Mouse (Mus musculus): ENCODE measurements around the gene Bms1. TPM values are rescaled to one million over a fixed set of nuclear protein-coding genes. Genes with fewer than 3 reads are reported as not detected.

Bms1 gene
- total RNA-seq (2021): 10 to 100 TPM; 25.5 to 29.3 TPM

- DNase-seq: peak; percentile 94 to 96
Observed at GRCm38 (mm10) chr6:118419050-118419920, at the start of gene Bms1. Gene Bms1, minus strand, starts transcription at chr6:118419474.

- DNase-seq: no peak
Observed at GRCm38 (mm10) chr6:118462069-118462705, 42.9 kb upstream of the Bms1 start.

- no peak for DNase-seq
Observed at GRCm38 (mm10) chr6:118457726-118458125, 38.5 kb upstream of the Bms1 start.

DNA sequence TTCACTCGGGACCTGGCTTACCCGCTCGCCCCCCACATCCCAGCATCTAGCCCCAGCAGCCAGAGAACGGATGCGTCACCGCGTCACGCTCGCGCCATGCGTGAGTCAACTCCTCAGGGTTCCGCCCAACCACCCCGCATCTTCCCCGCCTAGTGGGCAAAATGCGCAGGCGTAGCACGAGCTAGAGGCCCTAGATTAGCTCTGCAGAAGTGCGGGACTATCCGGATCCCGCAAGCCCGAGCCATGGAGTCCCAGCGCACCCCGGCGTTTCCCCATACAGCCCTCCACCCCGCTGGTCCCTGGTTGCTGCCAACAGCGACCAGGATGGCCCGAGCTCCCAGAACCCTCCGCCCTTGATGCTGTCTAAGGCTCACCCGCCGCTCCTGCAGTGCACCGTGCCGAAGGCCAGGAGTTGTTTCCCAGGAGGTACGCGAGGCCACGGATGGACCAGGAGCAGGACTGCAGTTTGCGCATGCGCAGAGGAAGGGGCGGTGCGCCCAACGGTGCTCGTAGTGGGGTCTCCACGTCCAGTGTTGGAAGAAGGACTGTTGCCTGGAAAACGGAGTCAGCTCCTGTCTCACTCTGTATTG lies 35.9 kb upstream of the Bms1 start, which contains the start of gene Zfp248:
Gene Zfp248, minus strand, starts transcription at position 487 of the 590 bp plus-strand sequence.
- peak; percentile 89 to 92 for DNase-seq

GRCm38 (mm10) chr6:118454452-118454851 lies 35.2 kb upstream of the Bms1 start:
- DNase-seq: peak; percentile 10

DNA sequence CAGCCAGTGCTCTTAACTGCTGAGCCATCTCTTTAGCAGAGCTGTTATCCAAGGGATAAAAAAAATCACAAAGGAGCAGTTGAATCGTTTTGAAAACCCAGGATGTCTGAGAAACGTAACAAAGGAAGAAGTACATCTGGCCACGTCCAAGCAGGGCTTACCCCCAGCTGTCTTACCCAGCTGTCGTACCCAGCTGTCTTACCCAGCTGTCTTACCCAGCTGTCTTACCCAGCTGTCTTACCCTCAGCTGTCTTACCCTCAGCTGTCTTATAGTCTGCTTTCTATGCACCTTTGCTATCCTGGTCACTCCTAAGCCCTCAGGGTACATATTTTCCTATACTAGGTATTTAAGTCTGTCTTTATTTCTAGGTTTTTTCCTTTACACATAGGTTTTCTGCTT lies 12.2 kb upstream of the Bms1 start:
- no peak for DNase-seq

- no peak for DNase-seq
Observed at GRCm38 (mm10) chr6:118426666-118427065, 7.4 kb upstream of the Bms1 start.

DNA sequence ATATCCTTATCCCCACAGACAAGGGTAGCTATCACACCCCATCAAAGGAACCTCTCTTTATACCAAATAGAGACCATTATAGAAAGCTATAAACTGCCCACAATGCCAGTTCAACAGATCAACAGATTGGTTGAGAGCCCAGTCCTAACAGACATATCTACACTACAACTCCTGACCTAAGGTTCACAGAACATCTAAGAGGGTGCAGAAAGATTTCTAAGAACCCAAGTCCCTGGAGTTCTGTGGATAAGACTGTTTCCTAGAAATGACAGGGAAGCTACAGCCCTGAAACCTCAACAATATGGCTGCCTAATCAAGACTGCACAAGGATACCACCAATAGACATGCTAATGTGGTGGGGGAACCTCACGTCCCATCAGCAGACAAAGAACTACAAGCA lies 8.8 kb downstream of the Bms1 start:
- no peak for DNase-seq

DNA sequence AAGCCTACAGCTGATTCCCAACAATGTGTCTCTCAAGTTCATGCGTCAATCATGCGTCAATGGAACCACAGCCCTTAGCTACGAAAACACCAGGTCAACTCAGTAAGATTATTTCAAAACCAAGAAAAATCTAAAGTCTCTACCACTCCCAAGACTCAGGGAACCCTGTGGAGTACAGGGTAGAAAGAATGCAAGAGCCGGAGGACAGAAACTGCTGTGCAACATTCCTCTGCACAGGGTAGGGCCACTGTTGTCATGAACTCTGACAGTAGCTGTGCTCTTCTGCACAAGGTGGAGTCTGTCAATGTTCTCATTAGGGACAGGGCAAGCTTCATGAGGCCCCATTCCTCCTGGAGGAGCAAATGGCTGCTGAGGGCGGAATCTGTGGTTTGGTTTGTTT lies 10.8 kb downstream of the Bms1 start:
- no peak for DNase-seq

DNA sequence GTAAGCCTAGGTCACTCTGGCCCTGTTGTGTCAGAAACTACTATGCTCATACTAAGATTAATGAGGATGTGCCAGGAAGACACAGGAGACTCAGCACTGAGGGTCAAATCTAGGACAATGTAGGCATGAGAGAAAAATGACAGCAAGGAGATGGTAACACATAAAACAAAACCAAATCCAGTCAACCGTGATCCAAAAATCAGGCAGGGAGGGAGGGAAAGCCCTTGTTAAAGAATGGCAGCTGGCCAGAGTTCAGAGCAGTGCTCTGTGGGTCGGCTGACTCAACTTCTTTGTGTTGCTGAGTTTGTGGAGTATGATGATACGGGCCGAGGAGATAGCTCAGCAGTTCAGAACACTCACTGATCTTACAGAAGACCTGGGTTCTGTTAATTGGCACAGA lies 12.9 kb downstream of the Bms1 start:
- no peak for DNase-seq

GRCm38 (mm10) chr6:118390746-118391145 lies 28.5 kb downstream of the Bms1 start:
- no peak for DNase-seq

DNA sequence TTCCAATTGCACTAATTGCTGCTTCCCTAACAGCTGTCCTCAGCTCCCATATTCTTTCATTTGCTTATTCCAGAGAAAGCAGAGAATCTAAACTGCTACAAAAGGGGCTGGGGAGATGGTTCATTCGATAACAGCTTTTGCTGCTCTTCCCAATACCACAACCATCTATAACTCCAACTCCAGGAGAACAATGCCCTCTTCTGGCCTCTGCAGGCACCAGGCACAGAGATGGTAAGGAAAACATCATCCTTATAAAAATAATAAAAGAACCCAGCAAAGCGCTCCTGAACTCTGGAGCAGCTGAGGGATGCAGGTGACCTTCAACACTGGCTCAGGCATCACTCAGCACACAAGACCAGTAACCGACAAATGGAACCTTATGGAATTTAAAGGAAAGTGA lies 33.3 kb downstream of the Bms1 start:
- DNase-seq: no peak

- DNase-seq: no peak
Observed at GRCm38 (mm10) chr6:118381234-118381633, 38.0 kb downstream of the Bms1 start.

DNA sequence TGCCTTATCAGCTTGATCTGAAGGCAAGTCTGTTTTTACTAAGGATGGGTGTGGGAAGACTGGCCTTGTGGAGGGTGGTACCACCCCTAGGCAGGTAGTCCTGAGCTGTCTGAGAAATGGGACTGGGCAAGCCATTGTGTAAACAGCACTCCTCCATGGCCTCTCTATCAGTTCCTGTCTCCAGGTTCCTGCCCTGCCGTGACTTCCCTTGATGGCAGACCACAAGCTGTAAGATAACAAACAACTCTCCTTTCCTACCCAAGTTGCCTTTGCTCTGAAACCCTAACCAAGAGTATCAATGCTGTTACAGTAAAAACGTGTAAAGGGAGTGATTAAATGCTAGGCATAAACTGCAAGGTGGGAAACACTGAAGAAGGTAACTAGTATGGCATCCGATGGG lies 38.6 kb downstream of the Bms1 start:
- no peak for DNase-seq

DNA sequence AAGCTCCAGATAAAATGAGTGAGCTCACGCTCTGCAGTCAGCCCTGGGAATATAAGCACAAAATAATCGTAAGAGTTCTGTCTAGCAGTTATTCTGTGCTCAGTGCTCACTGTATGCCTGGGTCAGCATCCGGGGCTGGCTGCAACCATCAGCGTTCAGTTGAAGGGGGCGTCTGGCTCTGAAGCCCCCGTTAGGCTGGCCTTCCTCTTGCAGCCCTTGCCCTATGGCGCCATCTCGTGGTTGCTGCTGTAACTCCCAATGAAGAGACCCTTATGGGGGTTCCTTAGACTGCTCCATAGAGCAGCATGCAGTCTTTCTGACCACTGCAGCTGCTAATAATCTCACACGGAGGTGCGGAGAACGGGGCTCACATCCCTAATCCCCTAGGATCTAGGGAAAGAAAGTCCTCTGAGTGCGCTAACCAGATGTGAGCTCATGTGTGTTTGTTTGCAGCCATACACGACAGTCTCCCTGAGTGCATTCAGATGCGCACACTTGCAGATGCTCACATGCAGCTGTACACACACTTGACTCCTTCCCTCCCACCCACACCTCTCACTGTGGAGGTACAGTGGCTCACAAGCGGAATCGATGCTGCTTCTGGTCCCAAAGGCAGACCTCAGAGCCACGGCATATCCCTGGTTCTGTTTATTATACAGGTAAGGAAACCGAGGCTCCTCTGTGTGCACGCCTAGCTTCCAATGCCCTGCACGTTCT lies 39.7 kb downstream of the Bms1 start:
- peak; percentile 77 to 80 for DNase-seq

- no peak for DNase-seq
Observed at GRCm38 (mm10) chr6:118377611-118378010, 41.7 kb downstream of the Bms1 start.

DNA sequence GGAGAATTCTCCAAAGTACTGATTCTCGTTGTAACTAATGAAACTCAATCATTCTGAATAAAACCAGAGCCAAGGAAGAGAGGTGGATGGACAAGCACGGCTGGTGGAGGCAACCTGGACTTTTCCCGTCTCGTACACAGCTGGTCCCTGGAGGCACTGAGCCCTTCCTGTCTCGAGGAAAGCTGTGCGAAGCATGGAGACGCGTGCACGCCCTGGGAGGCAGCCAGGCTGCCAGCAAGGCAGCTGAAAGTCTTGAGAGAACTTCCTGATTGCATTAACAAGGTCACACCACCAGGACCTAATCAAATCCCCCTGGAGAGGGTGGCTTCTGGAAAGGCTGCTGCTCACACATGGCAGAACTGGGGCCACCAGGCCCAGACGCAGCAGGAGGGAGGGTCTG lies 43.3 kb downstream of the Bms1 start:
- no peak for DNase-seq

- DNase-seq: no peak
Observed at GRCm38 (mm10) chr6:118375457-118375856, 43.8 kb downstream of the Bms1 start.

- no peak for DNase-seq
Observed at GRCm38 (mm10) chr6:118375026-118375425, 44.2 kb downstream of the Bms1 start.

DNA sequence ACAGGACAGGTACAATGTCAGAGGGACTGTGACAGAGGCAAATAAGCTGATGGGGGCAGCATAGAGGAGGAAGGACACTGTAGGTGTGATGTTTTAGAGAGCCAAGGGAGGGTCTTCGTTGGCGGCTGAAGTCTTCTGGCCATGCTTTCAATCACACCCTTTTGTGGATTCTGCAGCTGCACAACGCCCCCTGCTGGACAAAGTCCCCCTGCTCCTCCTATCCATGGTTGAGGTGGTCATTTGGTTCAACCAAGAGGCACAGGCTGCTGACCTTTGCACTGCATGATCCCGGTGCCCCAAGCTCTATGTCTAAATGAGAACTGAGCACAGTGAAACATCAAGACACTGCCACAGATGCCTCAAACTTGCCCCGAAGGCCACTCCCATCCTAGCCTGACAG lies 46.0 kb downstream of the Bms1 start:
- DNase-seq: peak; percentile 19 to 31

DNA sequence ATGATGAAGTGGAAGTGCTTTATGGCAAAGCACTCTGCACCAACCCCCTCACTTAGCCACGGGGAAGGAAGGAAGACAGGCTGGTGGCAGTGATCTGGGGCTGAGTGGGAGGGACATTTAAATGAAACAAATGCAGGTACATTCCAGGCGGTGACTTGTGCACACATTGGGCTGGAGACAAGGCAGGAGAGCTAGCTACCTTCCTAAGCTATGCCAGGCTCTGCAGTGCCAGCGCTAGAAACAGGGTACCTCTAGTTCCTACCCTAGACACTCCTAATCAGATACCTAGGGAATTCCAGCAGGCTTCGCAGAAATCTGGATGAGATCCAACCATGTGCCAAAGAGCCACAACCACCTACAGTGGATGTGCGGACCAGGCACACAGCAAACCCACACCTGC lies 46.5 kb downstream of the Bms1 start:
- no peak for DNase-seq

GRCm38 (mm10) chr6:118367502-118367901 lies 51.8 kb downstream of the Bms1 start:
- no peak for DNase-seq

DNA sequence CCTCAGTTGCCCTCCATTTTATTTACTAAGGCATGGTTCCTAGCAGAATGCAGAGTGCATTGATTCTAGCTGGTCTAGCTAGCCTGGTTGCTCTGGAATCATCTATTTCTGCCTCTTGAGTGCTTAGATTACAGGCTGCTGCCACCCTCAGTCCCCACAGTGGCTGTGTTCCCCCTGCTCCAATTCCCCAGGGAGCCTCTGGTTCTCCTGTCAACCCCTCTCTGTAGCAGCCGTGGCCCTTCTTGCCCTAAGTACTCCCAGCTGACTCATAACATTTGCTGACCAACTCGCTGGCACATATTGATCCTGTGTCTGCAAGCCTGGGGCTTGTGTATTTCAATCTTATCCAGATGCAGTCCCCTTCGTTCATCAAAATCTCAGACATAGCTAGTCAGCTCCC lies 53.1 kb downstream of the Bms1 start:
- DNase-seq: no peak

All from layer of hippocampus, postnatal 36 days (tissue).